ENCODE assay signal across 14 mouse cellular contexts in the genomic region with DNA sequence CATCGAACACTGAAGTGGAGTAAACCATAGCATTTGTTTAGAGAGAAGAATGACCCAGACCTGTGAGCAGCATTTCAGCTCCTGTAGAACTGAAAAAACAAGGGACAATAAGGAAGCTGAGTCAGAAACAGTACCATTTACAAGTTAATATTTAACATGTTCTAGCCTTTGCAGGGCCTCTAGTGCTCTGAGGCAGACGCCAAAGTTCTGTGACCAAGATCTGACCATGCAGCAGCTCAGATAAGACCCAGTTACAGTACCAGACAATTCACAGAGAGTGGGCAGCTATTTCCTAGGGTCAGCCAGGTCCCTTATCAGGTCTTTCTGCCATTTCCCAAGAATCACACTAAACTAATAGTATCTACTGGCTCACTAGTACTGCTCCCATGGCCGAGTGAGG. TPM values are rescaled to one million over a fixed set of nuclear protein-coding genes. Genes with fewer than 3 reads are reported as not detected.
DNase-seq lines count a peak whose midpoint lies in the region; ATAC-seq and TF ChIP-seq lines count a peak whose summit lies in the region.
"Had no signal": no experiment of that assay in that cellular context is flagged by ENCODE, and none has a peak within 500 bp of the region (broad histone marks: within the 10 kb centered on the region; RNA-seq: fewer than 3 reads in every experiment).

No protein-coding gene starts in this region.

- no peak for TF ChIP-seq CTCF in kidney, postnatal 0 days (IDR thresholded peaks at IDR 0.05; ENCODE audit: low read depth)
- TF ChIP-seq CTCF in small intestine, adult 2 months (IDR thresholded peaks at IDR 0.05; ENCODE audit: extremely low read depth, insufficient read length, insufficient replicate concordance, low read depth, low read length) = no peak

- 49% methylated on average over 3 of the region's 3 CpGs for WGBS in heart, embryonic 13.5 days
- WGBS in intestine, embryonic 14.5 days = 61% methylated on average over 3 of the region's 3 CpGs
- WGBS in kidney, postnatal 0 days = 56% methylated on average over 3 of the region's 3 CpGs
- 24% methylated on average over 3 of the region's 3 CpGs for WGBS in small intestine, adult 2 months

- TF ChIP-seq POLR2A in small intestine, adult 2 months (IDR thresholded peaks at IDR 0.05; ENCODE audit: low read depth, low read length) = no peak

- intact Hi-C loops in heart, postnatal 10 days (cut with DNase I) = loop anchor here (5.0 kb wide), 1 partner anchor 435 kb away; no protein-coding TSS in a partner anchor

- no peak overlapping the region for H3K9ac ChIP-seq in heart, embryonic 13.5 days
- no peak overlapping the region for H3K9ac ChIP-seq in intestine, embryonic 14.5 days (ENCODE audit: low read length)
- H3K9ac ChIP-seq in kidney, postnatal 0 days (ENCODE audit: low read depth, low read length) = no peak overlapping the region

- no peak overlapping the region for H3K4me3 ChIP-seq in heart, embryonic 13.5 days
- H3K4me3 ChIP-seq in intestine, embryonic 14.5 days (ENCODE audit: low read depth, low read length) = no peak overlapping the region
- H3K4me3 ChIP-seq in kidney, postnatal 0 days (replicated peaks; ENCODE audit: low read depth, low read length) = no peak overlapping the region
- H3K4me3 ChIP-seq in small intestine, adult 2 months (ENCODE audit: low read depth, low read length) = no peak overlapping the region
- H3K4me3 ChIP-seq: embryonic facial prominence, embryonic 10.5 days; erythroblast, embryonic 14.5 days; gastrocnemius, adult 2 months had no signal

- H3K27me3 ChIP-seq in heart, embryonic 13.5 days (replicated peaks) = no peaks in the 10 kb centered on the region
- no peaks in the 10 kb centered on the region for H3K27me3 ChIP-seq in intestine, embryonic 14.5 days (replicated peaks; ENCODE audit: control insufficient read depth, insufficient read depth, low read length)
- no peaks in the 10 kb centered on the region for H3K27me3 ChIP-seq in kidney, postnatal 0 days (ENCODE audit: insufficient read depth, low read length)
- H3K27me3 ChIP-seq in small intestine, adult 2 months (ENCODE audit: control insufficient read depth, insufficient read depth, low read length) = no peaks in the 10 kb centered on the region

- ATAC-seq in heart, embryonic 13.5 days (ENCODE audit: extremely low read depth, insufficient number of reproducible peaks, low FRiP score, low TSS enrichment) = no peak
- peak; percentile 76 for ATAC-seq in intestine, embryonic 14.5 days (replicated peaks; ENCODE audit: low FRiP score, low TSS enrichment, low read depth)
- ATAC-seq in kidney, postnatal 0 days (replicated peaks; ENCODE audit: low FRiP score, low read depth) = no peak; the same call in 1 of the 2 replicates
- ATAC-seq: forebrain, embryonic 16.5 days had no signal

- peaks cover 31% of the 10 kb centered on the region for H3K4me1 ChIP-seq in heart, embryonic 13.5 days
- 0 out of 2 replicates have a peak, but pooled peaks cover 6% of the 10 kb centered on the region for H3K4me1 ChIP-seq in intestine, embryonic 14.5 days (replicated peaks; ENCODE audit: control insufficient read depth, insufficient read depth, low read length)
- H3K4me1 ChIP-seq in kidney, postnatal 0 days (replicated peaks; ENCODE audit: insufficient read depth, low read length) = peaks cover 5% of the 10 kb centered on the region; the same call in 1 of the 2 replicates
- peaks cover 16% of the 10 kb centered on the region; the same call in 1 of the 2 replicates for H3K4me1 ChIP-seq in small intestine, adult 2 months (ENCODE audit: control insufficient read depth, insufficient read depth, insufficient read length, low read length)

- H3K4me2 ChIP-seq in heart, embryonic 13.5 days = no peak overlapping the region
- 0 out of 2 replicates have a peak overlapping the region, but pooled peaks have one; percentile 2 for H3K4me2 ChIP-seq in intestine, embryonic 14.5 days (ENCODE audit: low read length)
- H3K4me2 ChIP-seq in kidney, postnatal 0 days (ENCODE audit: low read length) = 0 out of 2 replicates have a peak overlapping the region, but pooled peaks have one; percentile 13

- DNase-seq in heart, postnatal 10 days = no peak
- no peak for DNase-seq in intestine, embryonic 14.5 days (ENCODE audit: low spot score)
- no peak for DNase-seq in kidney, postnatal 0 days (ENCODE audit: low spot score)
- DNase-seq in urinary bladder, postnatal 10 days (ENCODE audit: low spot score) = no peak
- no peak for DNase-seq in cerebellum, postnatal 10 days
- DNase-seq in right cerebral cortex, postnatal 36 days (ENCODE audit: low spot score in 2 of 2) = no peak
- DNase-seq: cerebellum, postnatal 25 days; gastrocnemius, adult 2 months; midbrain, embryonic 14.5 days had no signal

- no peaks in the 10 kb centered on the region for H3K9me3 ChIP-seq in heart, embryonic 13.5 days
- no peaks in the 10 kb centered on the region for H3K9me3 ChIP-seq in intestine, embryonic 14.5 days (ENCODE audit: control insufficient read depth, low read length)
- H3K9me3 ChIP-seq in kidney, postnatal 0 days (replicated peaks; ENCODE audit: low read length) = no peaks in the 10 kb centered on the region
- H3K9me3 ChIP-seq: embryonic facial prominence, embryonic 10.5 days had no signal

- H3K36me3 ChIP-seq in heart, embryonic 13.5 days = peaks cover 37% of the 10 kb centered on the region
- peaks cover 30% of the 10 kb centered on the region for H3K36me3 ChIP-seq in intestine, embryonic 14.5 days (ENCODE audit: control insufficient read depth, insufficient read depth, low read length)
- peaks cover 21% of the 10 kb centered on the region for H3K36me3 ChIP-seq in kidney, postnatal 0 days (ENCODE audit: insufficient read depth, low read length)
- H3K36me3 ChIP-seq in small intestine, adult 2 months (ENCODE audit: control insufficient read depth, insufficient read depth, low read length) = peaks cover 11% of the 10 kb centered on the region

- 0 out of 2 replicates have a peak overlapping the region, but pooled peaks have one; percentile 32 for H3K27ac ChIP-seq in heart, embryonic 13.5 days (replicated peaks)
- peak overlapping the region; percentile 69; the same call in 1 of the 2 replicates for H3K27ac ChIP-seq in intestine, embryonic 14.5 days (ENCODE audit: low read depth)
- peak overlapping the region; percentile 64 for H3K27ac ChIP-seq in kidney, postnatal 0 days
- peak overlapping the region; percentile 98 for H3K27ac ChIP-seq in small intestine, adult 2 months (ENCODE audit: insufficient read depth, low read depth, low read length)
- H3K27ac ChIP-seq: embryonic facial prominence, embryonic 10.5 days; gastrocnemius, adult 2 months had no signal

RNA-seq across cellular contexts. Expression of gene Ddx1, which starts 31.4 kb away (rescaled TPM):
- 83.0 and 91.9 TPM in 2 replicates for polyA plus RNA-seq in heart, embryonic 13.5 days (2015; fragmentation: Nextera tagmentation; extraction: Ambion mirVana)
- 10 to 100 TPM; 83.0 to 91.4 TPM for total RNA-seq in heart, postnatal 10 days (2021)
- 149 and 170 TPM in 2 replicates for polyA plus RNA-seq in intestine, embryonic 14.5 days (2014; fragmentation: Nextera tagmentation; extraction: Ambion mirVana)
- polyA plus RNA-seq in kidney, postnatal 0 days (2015; fragmentation: Nextera tagmentation; extraction: Ambion mirVana) = 102 and 118 TPM in 2 replicates
- polyA plus RNA-seq in small intestine, adult 2 months (2012; rRNA removed) = 1.4 and 2.5 TPM in 2 replicates

RNA-seq across cellular contexts. Expression of gene Nbas, which starts 51.4 kb away (rescaled TPM):
- 7.0 and 7.1 TPM in 2 replicates for polyA plus RNA-seq in heart, embryonic 13.5 days (2015; fragmentation: Nextera tagmentation; extraction: Ambion mirVana)
- total RNA-seq in heart, postnatal 10 days (2021) = 10 to 100 TPM; 22.6 to 24.4 TPM
- polyA plus RNA-seq in intestine, embryonic 14.5 days (2014; fragmentation: Nextera tagmentation; extraction: Ambion mirVana) = 23.6 and 25.7 TPM in 2 replicates
- polyA plus RNA-seq in kidney, postnatal 0 days (2015; fragmentation: Nextera tagmentation; extraction: Ambion mirVana) = 8.0 and 8.2 TPM in 2 replicates
- polyA plus RNA-seq in small intestine, adult 2 months (2012; rRNA removed) = 12.5 and 17.2 TPM in 2 replicates

Comparison
In these comparisons a context has a peak if more than half of its experiments do, and no peak if none do; other contexts are left out.
1. H3K27ac ChIP-seq: peak in every context shown above with its lines; median percentile 98 in small intestine, adult 2 months; 69 in intestine, embryonic 14.5 days; 64 in kidney, postnatal 0 days; 32 in heart, embryonic 13.5 days.
2. RNA of gene Ddx1, which starts 31.4 kb away (polyA plus RNA-seq): 149 to 170 TPM in intestine, embryonic 14.5 days, 102 to 118 TPM in kidney, postnatal 0 days and 83.0 to 91.9 TPM in heart, embryonic 13.5 days; 1.4 to 2.5 TPM in small intestine, adult 2 months; every median in the first group is over 10 times any median in the second.